10 mouse cellular contexts compared by ENCODE assay signal in the genomic region with DNA sequence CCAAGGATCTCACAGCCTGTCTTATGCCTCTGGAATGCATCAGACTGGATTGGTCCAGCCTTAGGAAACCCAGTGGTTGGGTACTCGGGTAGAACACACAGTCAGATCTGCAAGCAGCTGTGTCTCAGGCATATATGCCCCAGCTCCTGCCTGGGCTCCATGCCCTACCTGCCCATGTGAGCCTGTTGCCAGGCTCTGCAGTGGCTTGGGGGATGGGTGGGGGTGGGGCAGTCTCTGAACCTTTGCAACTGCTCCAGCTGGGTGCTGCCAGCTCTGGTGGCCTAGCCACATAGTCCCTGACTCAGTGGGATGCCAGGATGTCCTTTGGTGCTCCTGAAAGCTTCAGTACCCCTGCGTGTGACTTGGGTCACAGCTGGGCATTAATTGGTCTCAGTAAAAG. TPM values are rescaled to one million over a fixed set of nuclear protein-coding genes. Genes with fewer than 3 reads are reported as not detected.
DNase-seq lines count a peak whose midpoint lies in the region; ATAC-seq and TF ChIP-seq lines count a peak whose summit lies in the region.
"Had no signal": no experiment of that assay in that cellular context is flagged by ENCODE, and none has a peak within 500 bp of the region (broad histone marks: within the 10 kb centered on the region; RNA-seq: fewer than 3 reads in every experiment).

No protein-coding gene starts in this region.

- H3K27me3 ChIP-seq in heart, embryonic 13.5 days (replicated peaks) = peaks cover 17% of the 10 kb centered on the region
- no peaks in the 10 kb centered on the region for H3K27me3 ChIP-seq in hindbrain, embryonic 16.5 days (replicated peaks; ENCODE audit: control insufficient read depth, insufficient read depth, low read length)
- no peaks in the 10 kb centered on the region for H3K27me3 ChIP-seq in midbrain, embryonic 14.5 days (ENCODE audit: control insufficient read depth, insufficient read depth, low read length)

- H3K9me3 ChIP-seq in heart, embryonic 13.5 days = no peaks in the 10 kb centered on the region
- H3K9me3 ChIP-seq in hindbrain, embryonic 16.5 days (ENCODE audit: control insufficient read depth, low read length) = no peaks in the 10 kb centered on the region
- H3K9me3 ChIP-seq in midbrain, embryonic 14.5 days (ENCODE audit: control insufficient read depth, low read length) = no peaks in the 10 kb centered on the region

- no peak overlapping the region for H3K9ac ChIP-seq in heart, embryonic 13.5 days
- no peak overlapping the region for H3K9ac ChIP-seq in hindbrain, embryonic 16.5 days (ENCODE audit: low read depth, low read length)
- no peak overlapping the region for H3K9ac ChIP-seq in midbrain, embryonic 14.5 days (replicated peaks; ENCODE audit: low read length)

- peaks cover 32% of the 10 kb centered on the region for H3K4me1 ChIP-seq in heart, embryonic 13.5 days
- peaks cover 6% of the 10 kb centered on the region for H3K4me1 ChIP-seq in bone marrow, adult 2 months (ENCODE audit: control insufficient read depth, insufficient read depth, low read length)
- H3K4me1 ChIP-seq in hindbrain, embryonic 16.5 days (ENCODE audit: control insufficient read depth, insufficient read depth, low read depth, low read length) = peaks cover 17% of the 10 kb centered on the region
- H3K4me1 ChIP-seq in midbrain, embryonic 14.5 days (ENCODE audit: control insufficient read depth, insufficient read depth, low read length) = peaks cover 22% of the 10 kb centered on the region

- no peak for TF ChIP-seq POLR2A in bone marrow, adult 2 months (IDR thresholded peaks at IDR 0.05; ENCODE audit: borderline replicate concordance, control insufficient read depth, low read depth, low read length)

- no peak for ATAC-seq in heart, embryonic 13.5 days (ENCODE audit: extremely low read depth, insufficient number of reproducible peaks, low FRiP score, low TSS enrichment)
- no peak for ATAC-seq in hindbrain, embryonic 16.5 days
- ATAC-seq in midbrain, embryonic 14.5 days (ENCODE audit: low FRiP score, low TSS enrichment) = no peak
- no peak for ATAC-seq in megakaryocyte, adult 5-6 weeks (ENCODE audit: poor library complexity, severe bottlenecking)

- no peaks in the 10 kb centered on the region for H3K36me3 ChIP-seq in heart, embryonic 13.5 days
- no peaks in the 10 kb centered on the region for H3K36me3 ChIP-seq in hindbrain, embryonic 16.5 days (ENCODE audit: control insufficient read depth, insufficient read depth, low read length)
- no peaks in the 10 kb centered on the region for H3K36me3 ChIP-seq in midbrain, embryonic 14.5 days (ENCODE audit: control insufficient read depth, insufficient read depth, low read length)

- H3K4me2 ChIP-seq in heart, embryonic 13.5 days = peak overlapping the region; percentile 76
- peak overlapping the region; percentile 65 for H3K4me2 ChIP-seq in hindbrain, embryonic 16.5 days (ENCODE audit: low read length)
- peak overlapping the region; percentile 62 for H3K4me2 ChIP-seq in midbrain, embryonic 14.5 days (ENCODE audit: low read length)

- H3K27ac ChIP-seq in heart, embryonic 13.5 days (replicated peaks) = no peak overlapping the region
- H3K27ac ChIP-seq in bone marrow, adult 2 months (ENCODE audit: control insufficient read depth, insufficient read depth, low read depth, low read length, poor library complexity) = peak overlapping the region; percentile 78
- H3K27ac ChIP-seq in hindbrain, embryonic 16.5 days (ENCODE audit: low read depth, low read length) = no peak overlapping the region
- H3K27ac ChIP-seq in midbrain, embryonic 14.5 days (replicated peaks; ENCODE audit: low read depth, low read length) = no peak overlapping the region

- WGBS in heart, embryonic 13.5 days = 25% methylated on average over 2 of the region's 2 CpGs
- 7% methylated on average over 2 of the region's 2 CpGs for WGBS in bone marrow, adult 2 months
- 14% methylated on average over 2 of the region's 2 CpGs for WGBS in hindbrain, embryonic 16.5 days
- 14% methylated on average over 2 of the region's 2 CpGs for WGBS in midbrain, embryonic 14.5 days

- TF ChIP-seq CTCF in bone marrow, adult 2 months (IDR thresholded peaks at IDR 0.05; ENCODE audit: control insufficient read depth, insufficient read depth, low read length) = no peak

- DNase-seq in heart, postnatal 10 days = no peak
- no peak for DNase-seq in midbrain, embryonic 14.5 days
- no peak for DNase-seq in adrenal gland, adult 2 months
- no peak for DNase-seq in thymus, adult 18-20 months
- DNase-seq: gastrocnemius, postnatal 36 days had no signal

- H3K4me3 ChIP-seq in heart, embryonic 13.5 days = peak overlapping the region; percentile 55; the same call in 1 of the 2 replicates
- H3K4me3 ChIP-seq in bone marrow, adult 2 months (replicated peaks; ENCODE audit: control insufficient read depth, low read depth, low read length) = peak overlapping the region; percentile 83
- H3K4me3 ChIP-seq in hindbrain, embryonic 16.5 days (ENCODE audit: low read length) = no peak overlapping the region
- H3K4me3 ChIP-seq in midbrain, embryonic 14.5 days (replicated peaks; ENCODE audit: low read depth, low read length) = no peak overlapping the region

- intact Hi-C loops in heart, postnatal 10 days (cut with DNase I) = loop anchor here (2.0 kb wide), 1 partner anchor 17 kb away; no protein-coding TSS in a partner anchor

RNA-seq across cellular contexts. Expression of gene Vsig8, which starts 6.4 kb away (rescaled TPM):
- 0.15 and 0.25 TPM in 2 replicates for polyA plus RNA-seq in heart, embryonic 13.5 days (2015; fragmentation: Nextera tagmentation; extraction: Ambion mirVana)
- total RNA-seq in heart, postnatal 10 days (2021) = under 1 TPM in 1 of 2 experiments, not detected in 1; 0.24 TPM
- not detected in 2 replicates for polyA plus RNA-seq in bone marrow, adult 2 months (2011; ENCODE audit: insufficient read depth, insufficient read length, low replicate concordance, missing spikeins)
- polyA plus RNA-seq in hindbrain, embryonic 16.5 days (2015; fragmentation: Nextera tagmentation; extraction: Ambion mirVana) = 0.84 and 1.2 TPM in 2 replicates
- polyA plus RNA-seq in midbrain, embryonic 14.5 days (2014; fragmentation: Nextera tagmentation; extraction: Ambion mirVana) = 0.22 TPM in 1 of 2 replicates, not detected in the other
- total RNA-seq in megakaryocyte, adult 5-6 weeks (2015) = not detected in 2 replicates
- not detected in 2 replicates for total RNA-seq in megakaryocyte, adult 5-6 weeks (2017)
- total RNA-seq in adrenal gland, adult 2 months (2021) = under 1 TPM; 0.24 to 0.61 TPM
- polyA plus RNA-seq in adrenal gland, adult 2 months (2012; rRNA removed) = 1.6 and 2.1 TPM in 2 replicates
- total RNA-seq: gastrocnemius, postnatal 36 days had no signal

RNA-seq across cellular contexts. Expression of gene Cfap45, which starts 28.7 kb away (rescaled TPM):
- polyA plus RNA-seq in heart, embryonic 13.5 days (2015; fragmentation: Nextera tagmentation; extraction: Ambion mirVana) = 1.9 and 2.4 TPM in 2 replicates
- 1 to 10 TPM; 1.8 to 2.8 TPM for total RNA-seq in heart, postnatal 10 days (2021)
- 0.47 and 5.2 TPM in 2 replicates for polyA plus RNA-seq in bone marrow, adult 2 months (2011; ENCODE audit: insufficient read depth, insufficient read length, low replicate concordance, missing spikeins)
- 4.9 and 5.4 TPM in 2 replicates for polyA plus RNA-seq in hindbrain, embryonic 16.5 days (2015; fragmentation: Nextera tagmentation; extraction: Ambion mirVana)
- polyA plus RNA-seq in midbrain, embryonic 14.5 days (2014; fragmentation: Nextera tagmentation; extraction: Ambion mirVana) = 1.9 and 2.2 TPM in 2 replicates
- not detected in 2 replicates for total RNA-seq in megakaryocyte, adult 5-6 weeks (2015)
- 0.11 TPM in 1 of 2 replicates, not detected in the other for total RNA-seq in megakaryocyte, adult 5-6 weeks (2017)
- under 1 TPM; 0.31 to 0.37 TPM for total RNA-seq in adrenal gland, adult 2 months (2021)
- 0.15 TPM in 1 of 2 replicates, not detected in the other for polyA plus RNA-seq in adrenal gland, adult 2 months (2012; rRNA removed)

RNA-seq across cellular contexts. Expression of gene Slamf8, which starts 41.1 kb away (rescaled TPM):
- not detected in 2 replicates for polyA plus RNA-seq in heart, embryonic 13.5 days (2015; fragmentation: Nextera tagmentation; extraction: Ambion mirVana)
- not detected for total RNA-seq in heart, postnatal 10 days (2021)
- 3.7 TPM in 1 of 2 replicates, not detected in the other for polyA plus RNA-seq in bone marrow, adult 2 months (2011; ENCODE audit: insufficient read depth, insufficient read length, low replicate concordance, missing spikeins)
- not detected in 2 replicates for polyA plus RNA-seq in hindbrain, embryonic 16.5 days (2015; fragmentation: Nextera tagmentation; extraction: Ambion mirVana)
- polyA plus RNA-seq in midbrain, embryonic 14.5 days (2014; fragmentation: Nextera tagmentation; extraction: Ambion mirVana) = 0.42 TPM in 1 of 2 replicates, not detected in the other
- total RNA-seq in megakaryocyte, adult 5-6 weeks (2015) = 8.6 and 8.7 TPM in 2 replicates
- 9.1 and 10.1 TPM in 2 replicates for total RNA-seq in megakaryocyte, adult 5-6 weeks (2017)
- 1 to 10 TPM in 1 of 2 experiments, under 1 TPM in 1; 0.49 to 1.1 TPM for total RNA-seq in adrenal gland, adult 2 months (2021)
- polyA plus RNA-seq in adrenal gland, adult 2 months (2012; rRNA removed) = 0.98 and 1.1 TPM in 2 replicates
- total RNA-seq: gastrocnemius, postnatal 36 days; layer of hippocampus, adult 18-20 months had no signal

RNA-seq across cellular contexts. Expression of gene Tagln2, which starts 49.5 kb away (rescaled TPM):
- polyA plus RNA-seq in heart, embryonic 13.5 days (2015; fragmentation: Nextera tagmentation; extraction: Ambion mirVana) = 312 and 327 TPM in 2 replicates
- total RNA-seq in heart, postnatal 10 days (2021) = 100 to 1,000 TPM; 173 to 178 TPM
- polyA plus RNA-seq in bone marrow, adult 2 months (2011; ENCODE audit: insufficient read depth, insufficient read length, low replicate concordance, missing spikeins) = 66.2 and 153 TPM in 2 replicates
- polyA plus RNA-seq in hindbrain, embryonic 16.5 days (2015; fragmentation: Nextera tagmentation; extraction: Ambion mirVana) = 71.7 and 84.9 TPM in 2 replicates
- 25.7 and 43.5 TPM in 2 replicates for polyA plus RNA-seq in midbrain, embryonic 14.5 days (2014; fragmentation: Nextera tagmentation; extraction: Ambion mirVana)
- 667 and 741 TPM in 2 replicates for total RNA-seq in megakaryocyte, adult 5-6 weeks (2015)
- total RNA-seq in megakaryocyte, adult 5-6 weeks (2017) = 334 and 340 TPM in 2 replicates
- 100 to 1,000 TPM in 1 of 2 experiments, 10 to 100 TPM in 1; 60.9 to 108 TPM for total RNA-seq in adrenal gland, adult 2 months (2021)
- polyA plus RNA-seq in adrenal gland, adult 2 months (2012; rRNA removed) = 89.5 and 121 TPM in 2 replicates

RNA-seq across cellular contexts. Expression of gene Fcrl6, which starts 53.0 kb away (rescaled TPM):
- polyA plus RNA-seq in heart, embryonic 13.5 days (2015; fragmentation: Nextera tagmentation; extraction: Ambion mirVana) = not detected in 2 replicates
- not detected for total RNA-seq in heart, postnatal 10 days (2021)
- polyA plus RNA-seq in bone marrow, adult 2 months (2011; ENCODE audit: insufficient read depth, insufficient read length, low replicate concordance, missing spikeins) = not detected in 2 replicates
- polyA plus RNA-seq in hindbrain, embryonic 16.5 days (2015; fragmentation: Nextera tagmentation; extraction: Ambion mirVana) = 0.13 and 0.15 TPM in 2 replicates
- 0.14 TPM in 1 of 2 replicates, not detected in the other for polyA plus RNA-seq in midbrain, embryonic 14.5 days (2014; fragmentation: Nextera tagmentation; extraction: Ambion mirVana)
- total RNA-seq in megakaryocyte, adult 5-6 weeks (2015) = not detected in 2 replicates
- not detected in 2 replicates for total RNA-seq in megakaryocyte, adult 5-6 weeks (2017)
- not detected for total RNA-seq in adrenal gland, adult 2 months (2021)
- not detected in 2 replicates for polyA plus RNA-seq in adrenal gland, adult 2 months (2012; rRNA removed)
- total RNA-seq: gastrocnemius, postnatal 36 days; layer of hippocampus, adult 18-20 months had no signal

Comparison
In these comparisons a context has a peak if more than half of its experiments do, and no peak if none do; other contexts are left out.
1. H3K4me3 ChIP-seq: peak in heart, embryonic 13.5 days (single experiment) and bone marrow, adult 2 months (single experiment); none in hindbrain, embryonic 16.5 days (single experiment) and midbrain, embryonic 14.5 days (single experiment).
2. Peak in every context shown above with its lines, with median percentiles within 50 percentile points of each other: H3K4me2 ChIP-seq.